Mouse (Mus musculus) liver, embryonic 14.5 days (tissue): Measurements from ENCODE around the gene Gm19345. TPM values are rescaled to one million over a fixed set of nuclear protein-coding genes. Genes with fewer than 3 reads are reported as not detected.
A peak's percentile ranks its signal among the peaks of the same experiment; 100 is the strongest.

ENCODE experiments used
- ATAC-seq: fragments of 200-750 bp; cut with Nextera tagmentation; 2 replicates; pipeline ENCODE4 v1.8.0; 2017; ENCODE audit warnings: moderate number of reproducible peaks, mild to moderate bottlenecking, moderate library complexity; ENCODE audit not compliant: insufficient read depth
- DNase-seq, 3 experiments: peaks; one replicate each; pipeline ENCODE4 v3.0.0-alpha.2; 2012 to 2013; ENCODE audit warnings: low read depth in 3 of 3, low spot score in 3 of 3
- H3K27ac ChIP-seq: fragments of 300-500 bp; sonication (generic); 2 replicates; pipeline ENCODE4 v1.5.1; 2014; ENCODE audit warnings: moderate library complexity, mild to moderate bottlenecking, control low read depth, inconsistent platforms
- H3K27me3 ChIP-seq: fragments of 300-500 bp; sonication (generic); 2 replicates; pipeline ENCODE4 v1.6.1; 2014; ENCODE audit warnings: mild to moderate bottlenecking, low read length, moderate library complexity; ENCODE audit not compliant: control insufficient read depth, insufficient read depth
- H3K36me3 ChIP-seq: fragments of 300-500 bp; sonication (generic); replicated peaks from 2 replicates; pipeline ENCODE4 v1.6.1; 2014; ENCODE audit warnings: low read depth; ENCODE audit not compliant: control insufficient read depth, insufficient read depth
- H3K4me1 ChIP-seq, 2 experiments: fragments of 200-500 bp in 1 of 2; fragments of 300-500 bp in 1 of 2; sonication (generic) in 1 of 2; replicated peaks; 2 replicates each; pipeline ENCODE4 v1.6.1; 2012 to 2014; ENCODE audit warnings: antibody characterized with exemption in 1 of 2, inconsistent platforms in 1 of 2, low read length in 1 of 2; ENCODE audit not compliant: control insufficient read depth in 2 of 2, insufficient read depth in 2 of 2
- H3K4me2 ChIP-seq: fragments of 300-500 bp; sonication (generic); 2 replicates; pipeline ENCODE4 v1.6.1; 2014; ENCODE audit warnings: low read depth, mild to moderate bottlenecking, control low read depth, moderate library complexity
- H3K4me3 ChIP-seq, 2 experiments: fragments of 200-500 bp in 1 of 2; fragments of 300-500 bp in 1 of 2; sonication (generic) in 1 of 2; 2 replicates each; pipeline ENCODE4 v1.5.1; 2012 to 2014; ENCODE audit warnings: low read depth in 2 of 2, low read length in 2 of 2, mild to moderate bottlenecking in 2 of 2, control low read depth in 1 of 2, inconsistent platforms in 1 of 2, moderate library complexity in 1 of 2; ENCODE audit not compliant: insufficient read depth in 1 of 2
- H3K9ac ChIP-seq: fragments of 300-500 bp; sonication (generic); replicated peaks from 2 replicates; pipeline ENCODE4 v1.6.1; 2014; ENCODE audit warnings: mild to moderate bottlenecking, control low read depth, moderate library complexity
- H3K9me3 ChIP-seq: fragments of 300-500 bp; sonication (generic); 2 replicates; pipeline ENCODE4 v1.6.1; 2016; ENCODE audit warnings: low read length, mixed read lengths; ENCODE audit not compliant: control insufficient read depth
- CTCF ChIP-seq: IDR thresholded peaks from 2 replicates; pipeline ENCODE4 v1.5.1; 2016; ENCODE audit warnings: antibody characterized with exemption, low read depth, control low read depth
- EP300 ChIP-seq: IDR thresholded peaks from 2 replicates; pipeline ENCODE4 v1.6.1; 2016; ENCODE audit warnings: antibody characterized with exemption, low read depth
- WGBS: fragments of 180-500 bp; shearing (Covaris S2); extraction: QIAGEN DNeasy Blood & Tissue Kit; methylation state at CpG from one replicate; pipeline ENCODE4 v1.1.7; 2014; ENCODE audit not compliant: insufficient replicate concordance; 5-methylcytosine and 5-hydroxymethylcytosine counted together
- polyA plus RNA-seq, 2 experiments: library from polyadenylated mRNA; depleted of rRNA in 1 of 2; stranded (reverse) in 1 of 2; unstranded in 1 of 2; fragments of >200 nt; fragmentation: Nextera tagmentation in 1 of 2; extraction: Ambion mirVana in 1 of 2; gene quantifications; 2 replicates each; pipeline versions ENCODE4 v1.2.1 to v1.2.3; 2012 to 2014

Gene Gm19345
- polyA plus RNA-seq, 2 experiments, result not detected

DNA sequence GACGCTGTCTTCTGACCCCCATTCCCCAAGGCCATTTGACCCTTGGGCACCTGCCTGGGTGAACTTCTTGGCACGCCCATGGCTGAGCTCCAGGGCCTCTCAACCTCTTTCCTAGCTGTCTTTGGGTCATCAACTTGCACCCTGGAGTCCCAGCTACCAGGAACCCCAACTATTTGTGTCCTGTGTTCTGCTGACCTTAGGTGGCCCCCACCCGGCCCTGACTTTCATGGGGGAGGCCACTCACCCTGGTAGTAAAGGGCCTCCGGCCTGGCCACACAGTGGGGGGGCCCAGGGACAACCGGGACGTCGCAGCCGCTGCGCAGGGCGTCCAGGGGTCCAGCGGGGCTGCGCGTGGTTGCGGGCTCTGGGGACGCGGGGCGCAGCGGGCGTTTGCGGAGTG lies 29.6 kb upstream of the Gm19345 start:
- Histone ChIP-seq H3K4me1 (peaks cover 0 to 28% of the 10 kb centered on the region in 2 experiments; a peak in 2 of 4 replicates), H3K4me3 (peak overlapping the region; percentile 39 to 53), H3K4me2 (peak overlapping the region; percentile 62), H3K27ac (no peak overlapping the region), H3K9me3 (no peaks in the 10 kb centered on the region), H3K27me3 (peaks cover 19% of the 10 kb centered on the region), H3K9ac (no peak overlapping the region; the same call in 1 of the 2 replicates), H3K36me3 (no peaks in the 10 kb centered on the region)
- TF ChIP-seq CTCF, result no peak
- no peak for TF ChIP-seq EP300
- WGBS, result 6% methylated on average over 20 of the region's 20 CpGs
- DNase-seq, result no peak
- no peak for ATAC-seq

DNA sequence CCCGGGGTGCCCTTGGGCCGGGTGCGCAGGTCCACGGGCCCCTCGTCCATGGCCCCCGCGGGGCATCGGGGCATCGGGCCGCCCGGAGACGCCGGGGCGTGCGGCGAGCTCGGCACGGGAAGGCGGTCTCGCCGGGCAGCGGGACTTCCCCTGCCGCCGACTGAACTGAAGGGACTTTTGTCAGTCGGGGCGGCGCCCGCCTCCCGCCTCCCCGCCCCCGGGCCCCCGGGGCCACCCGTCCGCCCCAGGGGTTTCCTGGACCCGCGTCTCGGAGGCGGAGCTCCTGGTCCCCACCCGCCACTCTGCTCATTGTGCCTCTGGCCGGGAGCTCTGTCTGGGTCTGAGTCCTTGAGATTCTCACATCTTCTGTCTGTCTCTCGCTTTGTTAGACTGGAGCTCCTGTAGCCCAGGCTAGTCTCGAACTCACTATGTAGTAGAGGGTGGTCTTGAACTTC lies 29.2 kb upstream of the Gm19345 start, which contains the start of gene Bcl3:
Gene Bcl3, minus strand, starts transcription at position 167 of the 455 bp plus-strand sequence.
- no peak within 1 kb of the TSS; the same call in 1 of the 2 replicates for H3K9ac ChIP-seq
- H3K4me1 ChIP-seq, result peaks cover 0 to 28% of the 10 kb centered on the region in 2 experiments; a peak in 2 of 4 replicates
- H3K27me3 ChIP-seq, result peaks cover 19% of the 10 kb centered on the region
- DNase-seq, result no peak
- no peaks in the 10 kb centered on the region for H3K9me3 ChIP-seq
- 2% methylated on average over 42 of the region's 42 CpGs for WGBS
- H3K36me3 ChIP-seq, result no peaks in the 10 kb centered on the region
- no peak for TF ChIP-seq CTCF
- TF ChIP-seq EP300, result no peak
- peak within 1 kb of the TSS; percentile 62 for H3K4me2 ChIP-seq
- 0 out of 2 replicates have a peak, but pooled peaks have one; percentile 13 for ATAC-seq
- H3K27ac ChIP-seq, result peak within 1 kb of the TSS; percentile 35; the same call in 1 of the 2 replicates
- H3K4me3 ChIP-seq, result peak within 1 kb of the TSS; percentile 39 to 53

DNA sequence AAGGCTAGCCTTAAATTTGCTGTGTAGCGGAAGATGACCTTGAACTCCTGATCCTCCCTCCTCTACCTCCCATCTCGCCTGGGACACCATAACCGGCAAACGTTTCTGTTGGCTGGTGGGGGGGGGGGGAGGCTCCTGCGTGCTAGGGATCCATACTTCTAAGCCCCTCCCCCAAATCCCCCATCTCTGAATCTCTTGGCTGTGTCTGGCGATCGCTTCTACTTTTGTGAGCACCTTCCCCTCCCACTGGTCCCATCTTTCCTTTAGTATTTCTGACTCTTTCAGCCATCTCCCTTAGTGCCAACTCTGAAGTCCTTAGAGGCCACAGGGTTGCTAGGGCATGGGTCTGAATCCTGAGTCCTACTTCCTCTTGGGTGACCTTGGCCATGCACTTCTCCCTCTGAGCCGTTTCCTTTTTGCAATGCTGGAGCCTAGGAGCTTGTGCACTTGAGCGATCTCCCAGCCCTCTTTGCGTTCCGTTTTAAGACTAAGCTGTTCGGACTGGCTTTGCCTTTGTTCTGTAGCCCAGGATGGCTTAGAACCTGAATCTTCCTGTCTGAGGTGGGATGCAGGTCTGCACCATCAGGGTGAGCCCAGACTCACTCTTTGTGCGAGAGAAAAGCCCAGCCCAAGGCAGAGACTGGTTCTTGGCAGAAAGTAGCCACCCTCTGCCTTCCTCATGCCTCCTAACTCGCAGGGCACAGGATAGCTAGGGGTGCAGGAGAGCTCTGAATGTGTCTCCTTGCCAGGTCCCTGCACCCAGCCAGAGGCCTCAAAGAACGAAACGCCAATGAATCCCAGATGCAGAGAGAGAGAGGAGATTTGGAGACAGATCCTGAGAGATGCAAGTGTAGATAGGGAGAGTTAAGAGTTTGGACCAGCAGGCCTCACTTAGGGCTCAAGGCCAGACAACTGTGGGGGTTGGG lies 28.3 kb upstream of the Gm19345 start:
- 0 out of 2 replicates have a peak, but pooled peaks have one; percentile 11 for ATAC-seq
- Histone ChIP-seq H3K4me2 (peak overlapping the region; percentile 32), H3K36me3 (no peaks in the 10 kb centered on the region), H3K27ac (peak overlapping the region; percentile 35), H3K4me3 (no peak overlapping the region), H3K9me3 (no peaks in the 10 kb centered on the region), H3K4me1 (peaks cover 0 to 20% of the 10 kb centered on the region in 2 experiments; a peak in 2 of 4 replicates), H3K9ac (no peak overlapping the region), H3K27me3 (peaks cover 19% of the 10 kb centered on the region)
- TF ChIP-seq CTCF, result no peak
- WGBS, result 10% methylated on average over 16 of the region's 16 CpGs
- no peak for DNase-seq

DNA sequence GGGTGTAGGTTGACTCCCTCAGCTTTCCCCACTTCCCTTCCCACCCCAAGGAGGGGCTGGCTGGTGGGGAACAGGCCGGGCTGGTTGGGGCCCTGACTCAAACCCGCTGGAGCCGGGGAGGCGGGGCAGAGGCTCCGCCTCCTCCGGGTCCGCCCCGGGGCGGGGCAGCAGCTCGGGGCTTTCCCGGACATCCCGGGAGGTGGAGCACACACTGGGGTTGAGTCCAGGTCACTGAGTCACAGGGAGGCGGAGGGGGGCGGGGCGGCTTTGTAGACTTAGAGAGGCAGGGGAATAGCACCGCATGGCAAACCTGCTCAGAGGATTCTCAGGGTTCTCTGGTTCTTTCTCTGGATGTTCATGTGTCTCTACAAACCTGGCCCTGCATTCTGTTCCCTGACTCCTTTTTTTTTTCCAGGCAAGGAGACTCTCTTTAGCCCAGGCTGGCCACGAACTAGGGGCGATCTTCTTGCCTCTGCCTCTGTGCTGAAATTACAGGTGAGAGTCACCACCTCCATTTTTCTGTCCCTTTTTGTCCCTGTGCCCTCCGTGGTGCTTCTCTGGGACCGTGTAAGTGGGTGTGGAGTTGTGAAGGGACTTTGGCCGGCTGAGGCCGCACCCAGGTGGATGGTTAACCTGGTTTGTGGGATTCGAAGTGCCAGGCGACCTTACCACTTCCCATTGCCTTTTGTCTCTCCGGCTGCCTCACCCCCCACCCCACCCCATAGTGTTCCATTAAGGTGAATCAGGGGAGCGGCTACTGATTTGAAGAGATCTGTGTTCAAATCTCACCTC lies 27.4 kb upstream of the Gm19345 start:
- DNase-seq (peak in 2 of 3 experiments; percentile 56 to 70), ATAC-seq (peak; percentile 70)
- Histone ChIP-seq H3K4me2 (peak overlapping the region; percentile 32), H3K36me3 (no peaks in the 10 kb centered on the region), H3K9me3 (no peaks in the 10 kb centered on the region), H3K27me3 (peaks cover 19% of the 10 kb centered on the region), H3K9ac (no peak overlapping the region), H3K27ac (no peak overlapping the region), H3K4me1 (peaks cover 0 to 16% of the 10 kb centered on the region in 2 experiments; a peak in 2 of 4 replicates), H3K4me3 (no peak overlapping the region)
- TF ChIP-seq CTCF, result no peak
- TF ChIP-seq EP300, result no peak
- WGBS, result 15% methylated on average over 24 of the region's 26 CpGs
